Mouse (Mus musculus) heart, adult 2 months (tissue): Measurements from ENCODE around the gene Hspb11.

Experiments used
- CTCF ChIP-seq: fragments of 200-600 bp; IDR thresholded peaks from 2 replicates; pipeline ENCODE4 v1.8.1; 2022; ENCODE audit warnings: antibody characterized with exemption, mild to moderate bottlenecking, moderate library complexity
- EP300 ChIP-seq: fragments of 200-500 bp; IDR thresholded peaks from 2 replicates; pipeline ENCODE4 v1.6.1; 2011; ENCODE audit warnings: low read depth, low read length, control low read depth; ENCODE audit not compliant: insufficient read depth

GRCm38 (mm10) chr4:107306966-107307365 lies 53.6 kb downstream of the Hspb11 start, which contains the start of gene Dio1:
- no peak for TF ChIP-seq CTCF
- TF ChIP-seq EP300, result no peak
